Comparison of ENCODE assay signal across 13 mouse cellular contexts in the genomic region with DNA sequence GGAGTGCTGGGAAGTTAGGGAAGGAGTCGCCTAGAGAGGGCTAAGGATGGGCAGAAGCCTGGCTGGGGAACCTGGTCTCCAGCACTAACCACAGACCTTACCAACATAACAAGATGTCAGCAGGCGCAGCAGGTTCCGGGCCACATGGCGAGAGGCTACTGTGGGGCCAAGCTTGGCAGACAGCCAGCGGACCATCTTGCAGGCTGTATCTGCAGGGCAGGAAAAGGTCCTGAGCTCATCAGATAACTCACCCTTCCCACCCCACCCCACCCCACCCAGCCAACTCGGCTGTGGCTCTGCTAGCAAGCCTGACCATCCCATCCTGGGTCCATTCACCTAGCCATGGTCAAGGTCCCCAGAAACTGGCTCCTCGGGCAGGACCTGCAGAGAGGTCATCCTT. TPM values are rescaled to one million over a fixed set of nuclear protein-coding genes. Genes with fewer than 3 reads are reported as not detected.
DNase-seq lines count a peak whose midpoint lies in the region; ATAC-seq and TF ChIP-seq lines count a peak whose summit lies in the region.
"Had no signal": no experiment of that assay in that cellular context is flagged by ENCODE, and none has a peak within 500 bp of the region (broad histone marks: within the 10 kb centered on the region; RNA-seq: fewer than 3 reads in every experiment).

No protein-coding gene starts in this region.

- no peaks in the 10 kb centered on the region for H3K79me2 ChIP-seq in MEL (ENCODE audit: control insufficient read depth, insufficient read depth, low read length, poor library complexity)

- H3K27ac ChIP-seq in heart, embryonic 13.5 days (replicated peaks) = no peak overlapping the region
- H3K27ac ChIP-seq in MEL (ENCODE audit: control insufficient read depth, low read depth, low read length) = peak overlapping the region; percentile 37; the same call in 1 of the 2 replicates
- peak overlapping the region; percentile 96 for H3K27ac ChIP-seq in liver, embryonic 14.5 days
- H3K27ac ChIP-seq: embryonic facial prominence, embryonic 15.5 days; limb, embryonic 15.5 days; midbrain, embryonic 13.5 days had no signal

- peaks cover 65% of the 10 kb centered on the region for H3K36me3 ChIP-seq in heart, embryonic 13.5 days
- H3K36me3 ChIP-seq in MEL (ENCODE audit: control insufficient read depth in 1 of 2, insufficient read depth in 2 of 2, low read length in 2 of 2) = peaks cover 0 to 13% of the 10 kb centered on the region in 2 experiments; a peak in 2 of 4 replicates
- peaks cover 37% of the 10 kb centered on the region for H3K36me3 ChIP-seq in liver, embryonic 14.5 days (replicated peaks; ENCODE audit: control insufficient read depth, insufficient read depth, low read depth)

- H3K4me3 ChIP-seq in heart, embryonic 13.5 days = 0 out of 2 replicates have a peak overlapping the region, but pooled peaks have one; percentile 4
- H3K4me3 ChIP-seq in MEL (ENCODE audit: control insufficient read depth in 1 of 2, insufficient read depth in 1 of 2, low read depth in 2 of 2, low read length in 2 of 2) = no peak overlapping the region
- H3K4me3 ChIP-seq in liver, embryonic 14.5 days (ENCODE audit: insufficient read depth in 1 of 2, low read depth in 2 of 2, low read length in 2 of 2) = peak overlapping the region; percentile 61 to 62
- H3K4me3 ChIP-seq: embryonic facial prominence, embryonic 15.5 days; limb, embryonic 15.5 days; midbrain, embryonic 13.5 days had no signal

- no peaks in the 10 kb centered on the region for H3K9me3 ChIP-seq in heart, embryonic 13.5 days
- no peaks in the 10 kb centered on the region for H3K9me3 ChIP-seq in MEL (replicated peaks; ENCODE audit: insufficient read depth, low read length)
- no peaks in the 10 kb centered on the region for H3K9me3 ChIP-seq in liver, embryonic 14.5 days (ENCODE audit: control insufficient read depth, low read length)
- H3K9me3 ChIP-seq: embryonic facial prominence, embryonic 15.5 days; limb, embryonic 15.5 days; midbrain, embryonic 13.5 days had no signal

- no peak for ATAC-seq in heart, embryonic 13.5 days (ENCODE audit: extremely low read depth, insufficient number of reproducible peaks, low FRiP score, low TSS enrichment)
- ATAC-seq in liver, embryonic 14.5 days (ENCODE audit: insufficient read depth) = peak; percentile 73
- ATAC-seq: CD4-positive, CD25-positive, alpha-beta regulatory T cell, adult 4 months; midbrain, embryonic 13.5 days had no signal

- no peak for TF ChIP-seq CTCF in MEL (IDR thresholded peaks at IDR 0.05 in 2 of 3, conservative IDR thresholded peaks at IDR 0.05 in 1 of 3; ENCODE audit: control insufficient read depth in 1 of 3, insufficient read depth in 1 of 3, low read depth in 2 of 3, low read length in 3 of 3, poor library complexity in 1 of 3, severe bottlenecking in 1 of 3)
- no peak for TF ChIP-seq CTCF in liver, embryonic 14.5 days (IDR thresholded peaks at IDR 0.05; ENCODE audit: low read depth)

- TF ChIP-seq RAD21 in MEL (IDR thresholded peaks at IDR 0.05; ENCODE audit: low read depth, low read length) = no peak

- peak overlapping the region; percentile 21; the same call in 1 of the 2 replicates for H3K9ac ChIP-seq in heart, embryonic 13.5 days
- no peak overlapping the region; the same call in 1 of the 2 replicates for H3K9ac ChIP-seq in MEL (ENCODE audit: control insufficient read depth, low read depth, low read length, poor library complexity, severe bottlenecking)
- peak overlapping the region; percentile 81 for H3K9ac ChIP-seq in liver, embryonic 14.5 days (replicated peaks)
- H3K9ac ChIP-seq: embryonic facial prominence, embryonic 15.5 days; limb, embryonic 15.5 days; midbrain, embryonic 13.5 days had no signal

- TF ChIP-seq EP300 in MEL (IDR thresholded peaks at IDR 0.05; ENCODE audit: low read depth in 1 of 2, low read length in 2 of 2) = 0 out of 4 replicates have a peak, but pooled peaks of 1 of the 2 experiments have one; percentile 31
- TF ChIP-seq EP300 in liver, embryonic 14.5 days (IDR thresholded peaks at IDR 0.05; ENCODE audit: low read depth) = peak; percentile 69; the same call in 1 of the 2 replicates

- TF ChIP-seq POLR2A in MEL (IDR thresholded peaks at IDR 0.05; ENCODE audit: control insufficient read depth in 1 of 2, insufficient read depth in 1 of 2, low read depth in 1 of 2, low read length in 2 of 2, poor library complexity in 1 of 2) = no peak

- peaks cover 29% of the 10 kb centered on the region for H3K4me1 ChIP-seq in heart, embryonic 13.5 days
- H3K4me1 ChIP-seq in MEL (ENCODE audit: control insufficient read depth in 1 of 2, insufficient read depth in 2 of 2, low read length in 2 of 2) = peaks cover 7 to 32% of the 10 kb centered on the region in 2 experiments; a peak in 3 of 4 replicates
- peaks cover 36 to 41% of the 10 kb centered on the region in 2 experiments for H3K4me1 ChIP-seq in liver, embryonic 14.5 days (replicated peaks; ENCODE audit: control insufficient read depth in 2 of 2, insufficient read depth in 2 of 2, low read length in 1 of 2)

- WGBS in heart, embryonic 13.5 days = 62% methylated on average over 7 of the region's 7 CpGs
- WGBS in liver, embryonic 14.5 days (ENCODE audit: insufficient replicate concordance) = 15% methylated on average over 7 of the region's 7 CpGs

- peak overlapping the region; percentile 34 for H3K4me2 ChIP-seq in heart, embryonic 13.5 days
- peak overlapping the region; percentile 89 for H3K4me2 ChIP-seq in liver, embryonic 14.5 days (ENCODE audit: low read depth)
- H3K4me2 ChIP-seq: embryonic facial prominence, embryonic 15.5 days; limb, embryonic 15.5 days; midbrain, embryonic 13.5 days had no signal

- no peak for DNase-seq in heart, postnatal 36 days
- peak; percentile 56 for DNase-seq in MEL (ENCODE audit: low read depth, low spot score)
- peak; percentile 71 for DNase-seq in cerebellum, adult 9-11 months
- DNase-seq in liver, embryonic 14.5 days (ENCODE audit: low read depth in 3 of 3, low spot score in 3 of 3) = peak; percentile 77 to 84 (median 80)
- no peak for DNase-seq in layer of hippocampus, adult 11-12 months (ENCODE audit: low spot score)
- no peak for DNase-seq in kidney, adult 8-10 months
- DNase-seq in thymus, postnatal 25 days = no peak
- DNase-seq: gastrocnemius, postnatal 25 days had no signal

- no peaks in the 10 kb centered on the region for H3K27me3 ChIP-seq in heart, embryonic 13.5 days (replicated peaks)
- H3K27me3 ChIP-seq in MEL (ENCODE audit: control insufficient read depth in 1 of 2, insufficient read depth in 2 of 2, low read length in 2 of 2) = no peaks in the 10 kb centered on the region
- no peaks in the 10 kb centered on the region for H3K27me3 ChIP-seq in liver, embryonic 14.5 days (ENCODE audit: control insufficient read depth, insufficient read depth, low read length)
- H3K27me3 ChIP-seq: embryonic facial prominence, embryonic 15.5 days; limb, embryonic 15.5 days; midbrain, embryonic 13.5 days had no signal

- intact Hi-C loops in heart, postnatal 36 days (cut with DNase I) = loop anchor here (5.0 kb wide), 2 partner anchors 123 to 272 kb away; a partner anchor contains a TSS

TF ChIP-seq in MEL, 35 proteins besides CTCF, POLR2A, EP300 and RAD21 (continues in another document):
- TF ChIP-seq USF2 (IDR thresholded peaks at IDR 0.05; ENCODE audit: borderline replicate concordance in 1 of 2, insufficient read depth in 1 of 2, low read depth in 1 of 2, low read length in 2 of 2) = no peak

RNA-seq across cellular contexts. Expression of a gene that starts 4.8 kb away (rescaled TPM):
- 3.7 and 3.8 TPM in 2 replicates for polyA plus RNA-seq in heart, embryonic 13.5 days (2015; fragmentation: Nextera tagmentation; extraction: Ambion mirVana)
- total RNA-seq in heart, postnatal 36 days (2021) = 10 to 100 TPM in 1 of 2 experiments, 1 to 10 TPM in 1; 8.7 to 10.4 TPM
- total RNA-seq in MEL (2012; rRNA removed) = 7.0 and 7.6 TPM in 2 replicates
- polyA plus RNA-seq in MEL (2012; ENCODE audit: insufficient read depth in 1 of 2, insufficient read length in 2 of 2, low read depth in 1 of 2, low replicate concordance in 2 of 2, missing spikeins in 1 of 2) = 10 to 100 TPM in 1 of 2 experiments, not detected in 1; 13.9 TPM
- polyA plus RNA-seq in liver, embryonic 14.5 days (2012; rRNA removed) = 15.3 and 16.4 TPM in 2 replicates
- polyA plus RNA-seq in liver, embryonic 14.5 days (2014; fragmentation: Nextera tagmentation; extraction: Ambion mirVana) = 14.6 and 15.8 TPM in 2 replicates

RNA-seq across cellular contexts. Expression of a gene that starts 10.3 kb away (rescaled TPM):
- polyA plus RNA-seq in heart, embryonic 13.5 days (2015; fragmentation: Nextera tagmentation; extraction: Ambion mirVana) = 1.5 and 14.5 TPM in 2 replicates
- not detected for total RNA-seq in heart, postnatal 36 days (2021)
- total RNA-seq in MEL (2012; rRNA removed) = not detected in 2 replicates
- under 1 TPM in 1 of 2 experiments, not detected in 1; 0.07 TPM for polyA plus RNA-seq in MEL (2012; ENCODE audit: insufficient read depth in 1 of 2, insufficient read length in 2 of 2, low read depth in 1 of 2, low replicate concordance in 2 of 2, missing spikeins in 1 of 2)
- 474 and 506 TPM in 2 replicates for polyA plus RNA-seq in liver, embryonic 14.5 days (2012; rRNA removed)
- polyA plus RNA-seq in liver, embryonic 14.5 days (2014; fragmentation: Nextera tagmentation; extraction: Ambion mirVana) = 304 and 336 TPM in 2 replicates
- total RNA-seq: gastrocnemius, postnatal 25 days had no signal

RNA-seq across cellular contexts. Expression of a gene that starts 11.8 kb away (rescaled TPM):
- polyA plus RNA-seq in heart, embryonic 13.5 days (2015; fragmentation: Nextera tagmentation; extraction: Ambion mirVana) = 11.4 and 13.5 TPM in 2 replicates
- 1 to 10 TPM; 5.4 to 7.1 TPM for total RNA-seq in heart, postnatal 36 days (2021)
- total RNA-seq in MEL (2012; rRNA removed) = 0.50 and 1.0 TPM in 2 replicates
- polyA plus RNA-seq in MEL (2012; ENCODE audit: insufficient read depth in 1 of 2, insufficient read length in 2 of 2, low read depth in 1 of 2, low replicate concordance in 2 of 2, missing spikeins in 1 of 2) = under 1 TPM in 1 of 2 experiments, not detected in 1; 0.86 TPM
- polyA plus RNA-seq in liver, embryonic 14.5 days (2012; rRNA removed) = 7.3 and 8.2 TPM in 2 replicates
- 11.9 and 13.0 TPM in 2 replicates for polyA plus RNA-seq in liver, embryonic 14.5 days (2014; fragmentation: Nextera tagmentation; extraction: Ambion mirVana)

RNA-seq across cellular contexts. Expression of a gene that starts 27.2 kb away (rescaled TPM):
- 30.2 and 34.2 TPM in 2 replicates for polyA plus RNA-seq in heart, embryonic 13.5 days (2015; fragmentation: Nextera tagmentation; extraction: Ambion mirVana)
- total RNA-seq in heart, postnatal 36 days (2021) = 10 to 100 TPM; 25.4 to 26.1 TPM
- total RNA-seq in MEL (2012; rRNA removed) = not detected in 2 replicates
- under 1 TPM in 1 of 2 experiments, not detected in 1; 0.36 TPM for polyA plus RNA-seq in MEL (2012; ENCODE audit: insufficient read depth in 1 of 2, insufficient read length in 2 of 2, low read depth in 1 of 2, low replicate concordance in 2 of 2, missing spikeins in 1 of 2)
- 104 and 128 TPM in 2 replicates for polyA plus RNA-seq in liver, embryonic 14.5 days (2012; rRNA removed)
- 145 and 166 TPM in 2 replicates for polyA plus RNA-seq in liver, embryonic 14.5 days (2014; fragmentation: Nextera tagmentation; extraction: Ambion mirVana)

RNA-seq across cellular contexts. Expression of a gene that starts 36.9 kb away (rescaled TPM):
- polyA plus RNA-seq in heart, embryonic 13.5 days (2015; fragmentation: Nextera tagmentation; extraction: Ambion mirVana) = 31.6 and 32.1 TPM in 2 replicates
- 10 to 100 TPM; 82.9 to 92.8 TPM for total RNA-seq in heart, postnatal 36 days (2021)
- 214 and 234 TPM in 2 replicates for total RNA-seq in MEL (2012; rRNA removed)
- polyA plus RNA-seq in MEL (2012; ENCODE audit: insufficient read depth in 1 of 2, insufficient read length in 2 of 2, low read depth in 1 of 2, low replicate concordance in 2 of 2, missing spikeins in 1 of 2) = 100 to 1,000 TPM; 276 to 644 TPM
- polyA plus RNA-seq in liver, embryonic 14.5 days (2012; rRNA removed) = 34.2 and 38.1 TPM in 2 replicates
- polyA plus RNA-seq in liver, embryonic 14.5 days (2014; fragmentation: Nextera tagmentation; extraction: Ambion mirVana) = 34.2 and 42.2 TPM in 2 replicates

Comparison
In these comparisons a context has a peak if more than half of its experiments do, and no peak if none do; other contexts are left out.
1. H3K4me3 ChIP-seq: peak in heart, embryonic 13.5 days (single experiment) and liver, embryonic 14.5 days (2 of 2); none in MEL (0 of 2).
2. DNase-seq: peak in MEL (single experiment), cerebellum, adult 9-11 months (single experiment) and liver, embryonic 14.5 days (3 of 3); none in heart, postnatal 36 days (0 of 2), layer of hippocampus, adult 11-12 months (single experiment), kidney, adult 8-10 months (0 of 2) and thymus, postnatal 25 days (single experiment).
3. RNA of a gene that starts 10.3 kb away (polyA plus RNA-seq): 304 to 506 TPM in liver, embryonic 14.5 days; 1.5 to 14.5 TPM in heart, embryonic 13.5 days and 0.07 TPM in MEL; every median in the first group is over 10 times any median in the second.